Mouse (Mus musculus) lung, embryonic 14.5 days (tissue): ENCODE data around the gene Med13l. TPM values are rescaled to one million over a fixed set of nuclear protein-coding genes. Genes with fewer than 3 reads are reported as not detected.

Source experiments
- ATAC-seq: fragments of 200-750 bp; cut with Nextera tagmentation; 2 replicates; pipeline ENCODE4 v1.8.0; 2017; ENCODE audit warnings: mild to moderate bottlenecking, moderate TSS enrichment, moderate library complexity; ENCODE audit not compliant: insufficient read depth
- DNase-seq: peaks from one replicate; pipeline ENCODE4 v3.0.0-alpha.2; 2015
- H3K27ac ChIP-seq: fragments of 300-500 bp; sonication (generic); 2 replicates; pipeline ENCODE4 v1.5.1; 2014; ENCODE audit warnings: low read depth, mild to moderate bottlenecking, moderate library complexity
- H3K27me3 ChIP-seq: fragments of 300-500 bp; sonication (generic); 2 replicates; pipeline ENCODE4 v1.6.1; 2014; ENCODE audit warnings: low read length, control low read depth; ENCODE audit not compliant: insufficient read depth
- H3K36me3 ChIP-seq: fragments of 300-500 bp; sonication (generic); 2 replicates; pipeline ENCODE4 v1.6.1; 2014; ENCODE audit warnings: control low read depth; ENCODE audit not compliant: insufficient read depth
- H3K4me1 ChIP-seq: fragments of 300-500 bp; sonication (generic); 2 replicates; pipeline ENCODE4 v1.6.1; 2014; ENCODE audit warnings: antibody characterized with exemption, control low read depth; ENCODE audit not compliant: insufficient read depth
- H3K4me2 ChIP-seq: fragments of 300-500 bp; sonication (generic); 2 replicates; pipeline ENCODE4 v1.6.1; 2014; ENCODE audit warnings: mild to moderate bottlenecking
- H3K4me3 ChIP-seq: fragments of 300-500 bp; sonication (generic); 2 replicates; pipeline ENCODE4 v1.5.1; 2014; ENCODE audit warnings: low read depth, low read length
- H3K9ac ChIP-seq: fragments of 300-500 bp; sonication (generic); 2 replicates; pipeline ENCODE4 v1.6.1; 2014
- H3K9me3 ChIP-seq: fragments of 300-500 bp; sonication (generic); 2 replicates; pipeline ENCODE4 v1.6.1; 2016; ENCODE audit warnings: low read depth, low read length, control low read depth
- CTCF ChIP-seq: IDR thresholded peaks from 2 replicates; pipeline ENCODE4 v1.5.1; 2016; ENCODE audit warnings: antibody characterized with exemption, low read depth
- WGBS: fragments of 180-500 bp; shearing (Covaris S2); extraction: QIAGEN DNeasy Blood & Tissue Kit; methylation state at CpG from one replicate; pipeline ENCODE4 v1.1.7; 2014; 5-methylcytosine and 5-hydroxymethylcytosine counted together
- polyA plus RNA-seq: library from polyadenylated mRNA; unstranded; fragments of >200 nt; fragmentation: Nextera tagmentation; extraction: Ambion mirVana; gene quantifications from 2 replicates; pipeline ENCODE4 v1.2.1, GENCODE M21; 2014

The Med13l gene
- polyA plus RNA-seq, 1 experiment from 2014 or later = 14.1 TPM

- DNase-seq (no peak), ATAC-seq (no peak)
- Histone ChIP-seq H3K36me3 (peaks cover 10% of the 10 kb centered on the region; the same call in 1 of the 2 replicates), H3K9ac (no peak overlapping the region), H3K27ac (no peak overlapping the region), H3K27me3 (no peaks in the 10 kb centered on the region), H3K4me1 (peaks cover 8% of the 10 kb centered on the region), H3K4me3 (no peak overlapping the region), H3K9me3 (no peaks in the 10 kb centered on the region), H3K4me2 (no peak overlapping the region)
- TF ChIP-seq CTCF = no peak
- WGBS = 76% methylated on average over 13 of the region's 13 CpGs
These were observed 120.4 kb downstream of the Med13l start for GRCm38 (mm10) chr5:118680853-118681252.

GRCm38 (mm10) chr5:118682007-118682406 lies 121.5 kb downstream of the Med13l start:
- peaks cover 10% of the 10 kb centered on the region; the same call in 1 of the 2 replicates for H3K36me3 ChIP-seq
- H3K4me3 ChIP-seq = no peak overlapping the region
- no peak for TF ChIP-seq CTCF
- no peak overlapping the region for H3K27ac ChIP-seq
- DNase-seq = no peak
- H3K4me1 ChIP-seq = no peaks in the 10 kb centered on the region
- WGBS = 88% methylated on average over 6 of the region's 6 CpGs
- no peak overlapping the region for H3K9ac ChIP-seq
- ATAC-seq = no peak
- no peaks in the 10 kb centered on the region for H3K9me3 ChIP-seq
- H3K4me2 ChIP-seq = no peak overlapping the region
- H3K27me3 ChIP-seq = no peaks in the 10 kb centered on the region

- H3K36me3 ChIP-seq = peaks cover 10% of the 10 kb centered on the region; the same call in 1 of the 2 replicates
- no peak overlapping the region for H3K4me3 ChIP-seq
- no peak for ATAC-seq
- no peaks in the 10 kb centered on the region for H3K27me3 ChIP-seq
- TF ChIP-seq CTCF = no peak
- WGBS = 69% methylated on average over 8 of the region's 8 CpGs
- H3K4me1 ChIP-seq = 0 out of 2 replicates have a peak, but pooled peaks cover 2% of the 10 kb centered on the region
- H3K27ac ChIP-seq = no peak overlapping the region
- no peaks in the 10 kb centered on the region for H3K9me3 ChIP-seq
- H3K4me2 ChIP-seq = no peak overlapping the region
- H3K9ac ChIP-seq = no peak overlapping the region
- peak; percentile 38 for DNase-seq
These were observed 124.7 kb downstream of the Med13l start for GRCm38 (mm10) chr5:118685145-118685544.

- Histone ChIP-seq H3K4me2 (no peak overlapping the region), H3K36me3 (peaks cover 7% of the 10 kb centered on the region; the same call in 1 of the 2 replicates), H3K4me3 (no peak overlapping the region), H3K27ac (no peak overlapping the region), H3K9ac (no peak overlapping the region), H3K4me1 (0 out of 2 replicates have a peak, but pooled peaks cover 2% of the 10 kb centered on the region), H3K9me3 (no peaks in the 10 kb centered on the region), H3K27me3 (no peaks in the 10 kb centered on the region)
- no peak for DNase-seq
- no peak for TF ChIP-seq CTCF
- no peak for ATAC-seq
- WGBS = 91% methylated on average over 4 of the region's 4 CpGs
These were observed 125.5 kb downstream of the Med13l start for GRCm38 (mm10) chr5:118686021-118686420.

GRCm38 (mm10) chr5:118688886-118689835 lies 128.7 kb downstream of the Med13l start:
- TF ChIP-seq CTCF = no peak
- DNase-seq (peak; percentile 42), ATAC-seq (no peak)
- Histone ChIP-seq H3K4me2 (no peak overlapping the region), H3K9ac (no peak overlapping the region), H3K27me3 (no peaks in the 10 kb centered on the region), H3K9me3 (no peaks in the 10 kb centered on the region), H3K4me1 (0 out of 2 replicates have a peak, but pooled peaks cover 2% of the 10 kb centered on the region), H3K27ac (no peak overlapping the region), H3K4me3 (no peak overlapping the region), H3K36me3 (no peaks in the 10 kb centered on the region)
- 71% methylated on average over 15 of the region's 15 CpGs for WGBS

- Histone ChIP-seq H3K9me3 (no peaks in the 10 kb centered on the region), H3K27me3 (no peaks in the 10 kb centered on the region), H3K4me2 (no peak overlapping the region), H3K4me1 (0 out of 2 replicates have a peak, but pooled peaks cover 2% of the 10 kb centered on the region), H3K9ac (no peak overlapping the region), H3K4me3 (no peak overlapping the region), H3K27ac (no peak overlapping the region), H3K36me3 (no peaks in the 10 kb centered on the region)
- DNase-seq (no peak), ATAC-seq (no peak)
- 64% methylated on average over 10 of the region's 10 CpGs for WGBS
- no peak for TF ChIP-seq CTCF
These were observed 130.7 kb downstream of the Med13l start for GRCm38 (mm10) chr5:118691025-118691709.

- WGBS = 48% methylated on average over 7 of the region's 7 CpGs
- no peak for TF ChIP-seq CTCF
- Histone ChIP-seq H3K9me3 (no peaks in the 10 kb centered on the region), H3K4me3 (no peak overlapping the region), H3K4me1 (0 out of 2 replicates have a peak, but pooled peaks cover 2% of the 10 kb centered on the region), H3K36me3 (no peaks in the 10 kb centered on the region), H3K9ac (no peak overlapping the region), H3K27ac (no peak overlapping the region), H3K27me3 (no peaks in the 10 kb centered on the region), H3K4me2 (no peak overlapping the region)
- DNase-seq (no peak), ATAC-seq (no peak)
These were observed 131.2 kb downstream of the Med13l start for GRCm38 (mm10) chr5:118691710-118692040.
